Mouse (Mus musculus): ENCODE results near the gene Bax. TPM values are rescaled to one million over a fixed set of nuclear protein-coding genes. Genes with fewer than 3 reads are reported as not detected.

Gene Bax
- polyA plus RNA-seq, 1 experiment from 2014 or later = 142 TPM

- Histone ChIP-seq H3K9me3 (replicated peaks; ENCODE audit: control insufficient read depth, low read length) (no peaks in the 10 kb centered on the region), H3K4me1 (ENCODE audit: control insufficient read depth, insufficient read depth, low read length) (peaks cover 13% of the 10 kb centered on the region), H3K9ac (ENCODE audit: low read length) (no peak overlapping the region), H3K27me3 (ENCODE audit: control insufficient read depth, insufficient read depth, low read length) (no peaks in the 10 kb centered on the region), H3K4me2 (ENCODE audit: low read depth, low read length) (no peak overlapping the region), H3K36me3 (ENCODE audit: control insufficient read depth, insufficient read depth, low read length) (peaks cover 28% of the 10 kb centered on the region; the same call in 1 of the 2 replicates), H3K4me3 (replicated peaks; ENCODE audit: low read length) (no peak overlapping the region), H3K27ac (ENCODE audit: low read length) (no peak overlapping the region)
- no peak for ATAC-seq (ENCODE audit: insufficient read depth, low FRiP score)
- 84% methylated on average over 9 of the region's 9 CpGs for WGBS
Observed at GRCm38 (mm10) chr7:45494548-45494947, 27.9 kb upstream of the Bax start.

DNA sequence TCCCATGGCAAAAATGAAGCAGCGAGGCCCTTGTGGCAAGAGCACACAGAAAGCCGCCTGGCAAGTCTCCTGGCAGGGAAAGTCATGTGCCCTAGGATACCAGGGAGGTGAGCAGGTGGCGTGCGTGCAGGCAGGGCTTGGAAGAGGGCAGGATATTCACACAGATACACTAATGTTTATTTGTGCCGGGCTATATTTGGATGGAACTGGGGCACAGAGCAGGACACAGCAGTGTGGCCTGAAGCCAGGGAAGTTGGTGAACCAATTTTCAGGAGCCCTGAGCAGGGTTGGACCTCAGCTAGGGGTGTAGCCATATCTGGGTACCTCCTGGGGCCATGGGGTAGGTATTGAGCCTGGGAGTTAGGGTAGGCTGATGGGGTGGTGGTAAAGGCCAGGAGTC lies 26.3 kb upstream of the Bax start:
- WGBS = 87% methylated on average over 5 of the region's 5 CpGs
- no peak overlapping the region for H3K9ac ChIP-seq (ENCODE audit: low read length)
- peaks cover 19% of the 10 kb centered on the region; the same call in 1 of the 2 replicates for H3K36me3 ChIP-seq (ENCODE audit: control insufficient read depth, insufficient read depth, low read length)
- no peaks in the 10 kb centered on the region for H3K9me3 ChIP-seq (replicated peaks; ENCODE audit: control insufficient read depth, low read length)
- H3K4me2 ChIP-seq (ENCODE audit: low read depth, low read length) = no peak overlapping the region
- peak overlapping the region; percentile 8; the same call in 1 of the 2 replicates for H3K27ac ChIP-seq (ENCODE audit: low read length)
- H3K4me3 ChIP-seq (replicated peaks; ENCODE audit: low read length) = no peak overlapping the region
- peaks cover 13% of the 10 kb centered on the region for H3K4me1 ChIP-seq (ENCODE audit: control insufficient read depth, insufficient read depth, low read length)
- no peak for ATAC-seq (ENCODE audit: insufficient read depth, low FRiP score)
- no peaks in the 10 kb centered on the region for H3K27me3 ChIP-seq (ENCODE audit: control insufficient read depth, insufficient read depth, low read length)

DNA sequence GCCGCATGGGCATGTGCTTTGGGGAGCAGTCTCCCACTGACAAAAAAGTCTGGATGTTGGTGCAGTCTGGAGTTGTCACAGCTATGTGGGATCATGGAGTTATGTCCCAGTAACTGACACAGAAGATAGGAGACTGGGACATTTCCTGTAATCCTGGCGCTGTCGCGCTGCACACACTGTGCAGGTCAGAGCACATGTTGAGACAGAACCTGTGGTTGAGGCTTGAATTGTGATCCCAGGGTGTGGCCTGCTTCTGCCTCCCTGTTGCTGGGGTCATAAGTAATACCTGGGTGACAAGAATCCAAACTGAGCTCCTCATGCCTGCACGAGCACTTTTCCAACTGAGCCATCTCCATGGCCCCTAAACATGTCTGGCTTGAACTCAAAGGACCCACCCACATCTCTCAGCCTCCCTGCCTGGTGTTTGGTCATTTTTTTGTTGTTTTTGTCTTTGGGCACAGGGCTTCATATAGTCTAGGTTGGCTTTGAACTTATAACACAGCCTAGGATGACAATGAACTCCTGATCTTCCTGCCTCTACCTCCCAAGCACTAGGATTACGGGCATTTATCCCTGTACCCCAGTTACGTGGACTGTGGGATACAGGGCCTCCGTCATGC lies 25.6 kb upstream of the Bax start:
- Histone ChIP-seq H3K9ac (ENCODE audit: low read length) (no peak overlapping the region), H3K27me3 (ENCODE audit: control insufficient read depth, insufficient read depth, low read length) (no peaks in the 10 kb centered on the region), H3K9me3 (replicated peaks; ENCODE audit: control insufficient read depth, low read length) (no peaks in the 10 kb centered on the region), H3K4me1 (ENCODE audit: control insufficient read depth, insufficient read depth, low read length) (peaks cover 13% of the 10 kb centered on the region), H3K36me3 (ENCODE audit: control insufficient read depth, insufficient read depth, low read length) (peaks cover 14% of the 10 kb centered on the region; the same call in 1 of the 2 replicates), H3K27ac (ENCODE audit: low read length) (peak overlapping the region; percentile 40; the same call in 1 of the 2 replicates), H3K4me2 (ENCODE audit: low read depth, low read length) (no peak overlapping the region), H3K4me3 (replicated peaks; ENCODE audit: low read length) (no peak overlapping the region)
- ATAC-seq (ENCODE audit: insufficient read depth, low FRiP score) = no peak
- WGBS = 90% methylated on average over 8 of the region's 8 CpGs

GRCm38 (mm10) chr7:45491264-45491663 lies 24.6 kb upstream of the Bax start:
- Histone ChIP-seq H3K27me3 (ENCODE audit: control insufficient read depth, insufficient read depth, low read length) (no peaks in the 10 kb centered on the region), H3K36me3 (ENCODE audit: control insufficient read depth, insufficient read depth, low read length) (peaks cover 14% of the 10 kb centered on the region; the same call in 1 of the 2 replicates), H3K4me3 (replicated peaks; ENCODE audit: low read length) (no peak overlapping the region), H3K4me2 (ENCODE audit: low read depth, low read length) (peak overlapping the region; percentile 22; the same call in 1 of the 2 replicates), H3K4me1 (ENCODE audit: control insufficient read depth, insufficient read depth, low read length) (peaks cover 13% of the 10 kb centered on the region), H3K9ac (ENCODE audit: low read length) (no peak overlapping the region), H3K9me3 (replicated peaks; ENCODE audit: control insufficient read depth, low read length) (no peaks in the 10 kb centered on the region), H3K27ac (ENCODE audit: low read length) (peak overlapping the region; percentile 15)
- WGBS = 15% methylated on average over 3 of the region's 3 CpGs
- ATAC-seq (ENCODE audit: insufficient read depth, low FRiP score) = 0 out of 2 replicates have a peak, but pooled peaks have one; percentile 37

- 39% methylated on average over 9 of the region's 9 CpGs for WGBS
- Histone ChIP-seq H3K4me2 (ENCODE audit: low read depth, low read length) (peak overlapping the region; percentile 22; the same call in 1 of the 2 replicates), H3K36me3 (ENCODE audit: control insufficient read depth, insufficient read depth, low read length) (peaks cover 14% of the 10 kb centered on the region; the same call in 1 of the 2 replicates), H3K4me1 (ENCODE audit: control insufficient read depth, insufficient read depth, low read length) (peaks cover 13% of the 10 kb centered on the region), H3K9ac (ENCODE audit: low read length) (no peak overlapping the region), H3K4me3 (replicated peaks; ENCODE audit: low read length) (no peak overlapping the region), H3K27ac (ENCODE audit: low read length) (peak overlapping the region; percentile 15), H3K9me3 (replicated peaks; ENCODE audit: control insufficient read depth, low read length) (no peaks in the 10 kb centered on the region), H3K27me3 (ENCODE audit: control insufficient read depth, insufficient read depth, low read length) (no peaks in the 10 kb centered on the region)
- ATAC-seq (ENCODE audit: insufficient read depth, low FRiP score) = no peak
Observed at GRCm38 (mm10) chr7:45490822-45491221, 24.1 kb upstream of the Bax start.

- Histone ChIP-seq H3K9me3 (replicated peaks; ENCODE audit: control insufficient read depth, low read length) (no peaks in the 10 kb centered on the region), H3K4me1 (ENCODE audit: control insufficient read depth, insufficient read depth, low read length) (peaks cover 13% of the 10 kb centered on the region), H3K27me3 (ENCODE audit: control insufficient read depth, insufficient read depth, low read length) (no peaks in the 10 kb centered on the region), H3K36me3 (ENCODE audit: control insufficient read depth, insufficient read depth, low read length) (peaks cover 8% of the 10 kb centered on the region; the same call in 1 of the 2 replicates), H3K27ac (ENCODE audit: low read length) (no peak overlapping the region), H3K9ac (ENCODE audit: low read length) (no peak overlapping the region), H3K4me3 (replicated peaks; ENCODE audit: low read length) (no peak overlapping the region), H3K4me2 (ENCODE audit: low read depth, low read length) (no peak overlapping the region)
- 73% methylated on average over 7 of the region's 7 CpGs for WGBS
- ATAC-seq (ENCODE audit: insufficient read depth, low FRiP score) = no peak
Observed at GRCm38 (mm10) chr7:45489578-45489977, 22.9 kb upstream of the Bax start.

DNA sequence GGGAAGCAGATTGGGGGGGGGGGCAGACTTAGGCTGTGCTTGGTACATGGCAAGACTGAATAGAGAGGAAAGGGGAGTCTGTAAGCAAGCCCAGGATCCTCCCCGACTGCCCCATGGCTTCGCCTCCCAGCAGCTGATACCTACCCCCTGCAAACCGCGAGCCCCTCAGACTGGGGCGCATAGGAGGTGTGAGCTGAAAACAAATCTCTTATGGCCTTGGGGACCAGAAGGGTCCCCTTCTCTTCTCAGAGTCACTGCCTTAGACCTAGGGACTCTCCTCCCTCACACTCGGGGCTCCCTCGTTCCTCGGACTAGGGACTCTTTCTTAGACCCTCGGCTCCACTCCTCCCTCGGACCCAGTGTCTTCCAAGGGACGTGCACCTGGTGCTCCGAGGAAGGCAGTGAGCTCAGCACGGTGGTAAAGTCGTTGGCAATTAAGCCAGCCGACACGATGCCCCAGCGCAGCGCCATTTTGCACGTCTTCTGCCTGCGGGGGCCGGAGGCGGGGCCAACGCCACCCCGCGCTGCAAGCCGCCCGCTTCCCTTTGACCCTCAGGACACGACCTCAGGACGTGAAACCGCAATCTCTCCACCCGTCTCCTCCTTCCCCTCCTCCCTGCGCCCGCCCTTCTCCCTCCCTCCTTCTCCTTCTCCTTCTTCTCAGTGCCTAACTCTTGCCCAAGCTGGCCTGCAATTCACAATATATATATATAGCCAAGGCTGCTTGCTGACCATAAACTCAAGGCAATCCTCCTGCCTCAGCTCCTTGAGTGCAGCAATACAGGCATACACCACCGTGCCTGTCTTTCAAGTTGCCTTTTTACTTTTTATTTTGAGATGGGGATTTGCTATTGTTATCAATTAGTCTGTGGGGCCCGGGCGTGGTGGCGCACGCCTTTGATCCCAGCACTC lies 21.9 kb upstream of the Bax start, which contains the start of gene Dhdh:
Dhdh (minus strand) TSS at position 513 of the 912 bp plus-strand sequence.
- no peaks in the 10 kb centered on the region for H3K27me3 ChIP-seq (ENCODE audit: control insufficient read depth, insufficient read depth, low read length)
- ATAC-seq (ENCODE audit: insufficient read depth, low FRiP score) = peak; percentile 53
- H3K9ac ChIP-seq (ENCODE audit: low read length) = peak within 1 kb of the TSS; percentile 74
- H3K4me1 ChIP-seq (ENCODE audit: control insufficient read depth, insufficient read depth, low read length) = peaks cover 13% of the 10 kb centered on the region
- H3K27ac ChIP-seq (ENCODE audit: low read length) = peak within 1 kb of the TSS; percentile 56
- WGBS = 11% methylated on average over 38 of the region's 38 CpGs
- peak within 1 kb of the TSS; percentile 49 for H3K4me3 ChIP-seq (replicated peaks; ENCODE audit: low read length)
- H3K9me3 ChIP-seq (replicated peaks; ENCODE audit: control insufficient read depth, low read length) = no peaks in the 10 kb centered on the region
- H3K36me3 ChIP-seq (ENCODE audit: control insufficient read depth, insufficient read depth, low read length) = 0 out of 2 replicates have a peak, but pooled peaks cover 5% of the 10 kb centered on the region
- H3K4me2 ChIP-seq (ENCODE audit: low read depth, low read length) = peak within 1 kb of the TSS; percentile 72

- WGBS = 47% methylated on average over 11 of the region's 11 CpGs
Observed at GRCm38 (mm10) chr7:45487861-45488292, 21.2 kb upstream of the Bax start.

More at GRCm38 (mm10) chr7:45487861-45488292, 21.2 kb upstream of the Bax start:
- H3K4me3 ChIP-seq (replicated peaks; ENCODE audit: low read length) = peak overlapping the region; percentile 49
- peak overlapping the region; percentile 56; the same call in 1 of the 2 replicates for H3K27ac ChIP-seq (ENCODE audit: low read length)
- peak overlapping the region; percentile 74 for H3K9ac ChIP-seq (ENCODE audit: low read length)
- peaks cover 13% of the 10 kb centered on the region for H3K4me1 ChIP-seq (ENCODE audit: control insufficient read depth, insufficient read depth, low read length)
- peak overlapping the region; percentile 72 for H3K4me2 ChIP-seq (ENCODE audit: low read depth, low read length)
- no peaks in the 10 kb centered on the region for H3K27me3 ChIP-seq (ENCODE audit: control insufficient read depth, insufficient read depth, low read length)
- H3K9me3 ChIP-seq (replicated peaks; ENCODE audit: control insufficient read depth, low read length) = no peaks in the 10 kb centered on the region
- ATAC-seq (ENCODE audit: insufficient read depth, low FRiP score) = peak; percentile 14; the same call in 1 of the 2 replicates
- H3K36me3 ChIP-seq (ENCODE audit: control insufficient read depth, insufficient read depth, low read length) = 0 out of 2 replicates have a peak, but pooled peaks cover 2% of the 10 kb centered on the region

Measured in stomach, embryonic 16.5 days (tissue).